Mouse (Mus musculus) thymus, postnatal 25 days (tissue): ENCODE data around the gene Zswim1.
"Not testable (repeated sequence)": the region's sequence is repeated elsewhere in the genome, so short reads cannot be mapped to it uniquely, and the experiment has no call there.

Experiments
- DNase-seq: peaks from one replicate; pipeline ENCODE4 v3.0.0; 2022

Gene Zswim1

DNA sequence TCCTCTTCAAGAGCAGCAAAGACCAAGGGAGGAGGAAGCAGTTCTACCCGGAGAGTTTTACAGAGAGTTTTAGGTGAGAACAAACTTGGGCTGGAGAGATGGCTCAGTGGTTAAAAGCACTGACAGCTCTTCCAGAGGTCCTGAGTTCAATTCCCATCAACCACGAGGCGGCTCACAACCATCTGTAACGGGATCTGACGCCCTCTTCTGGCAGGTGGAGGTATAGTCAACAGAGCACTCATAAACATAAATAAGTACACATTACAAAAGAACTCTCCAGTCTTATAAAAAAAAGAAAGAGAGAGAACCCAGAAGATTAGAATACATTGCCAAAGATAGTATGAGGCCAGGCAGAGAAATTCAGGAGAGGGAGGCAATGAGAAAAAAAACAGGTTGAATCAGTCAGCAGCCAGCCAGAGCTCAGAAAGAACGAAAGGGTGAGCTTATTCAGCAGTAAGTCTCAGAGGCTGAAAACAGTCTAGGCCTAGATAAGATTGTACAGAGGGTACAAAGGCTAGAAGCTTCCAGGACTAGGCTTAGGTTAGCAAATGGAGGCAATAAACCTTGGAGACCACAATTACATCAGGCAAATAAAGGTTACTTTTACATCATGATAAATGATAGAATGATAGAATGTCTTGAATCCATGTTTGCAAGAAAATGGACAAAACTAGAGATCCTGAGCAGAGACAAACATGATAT is 49.3 kb downstream of the Zswim1 start:
- no peak for DNase-seq

DNA sequence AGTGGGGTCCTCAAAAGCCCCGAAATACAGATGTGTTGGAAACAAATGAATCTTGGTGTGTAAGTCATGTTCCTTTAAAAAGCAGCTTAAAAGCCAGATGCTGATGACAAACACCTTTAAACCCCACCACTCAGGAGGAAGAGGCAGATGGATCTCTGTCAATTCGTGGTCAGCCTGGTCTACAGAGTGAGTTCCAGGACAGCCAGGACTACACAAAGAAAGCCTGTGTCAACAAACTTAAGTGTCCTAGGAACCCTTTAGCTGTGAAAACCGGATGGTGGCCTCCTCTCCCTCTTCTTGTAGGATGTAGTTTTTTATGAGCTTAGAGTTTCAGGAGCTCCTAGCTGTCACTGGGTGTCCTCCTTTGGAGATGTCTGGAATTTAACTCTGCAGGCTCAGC is 51.1 kb downstream of the Zswim1 start:
- no peak for DNase-seq

DNA sequence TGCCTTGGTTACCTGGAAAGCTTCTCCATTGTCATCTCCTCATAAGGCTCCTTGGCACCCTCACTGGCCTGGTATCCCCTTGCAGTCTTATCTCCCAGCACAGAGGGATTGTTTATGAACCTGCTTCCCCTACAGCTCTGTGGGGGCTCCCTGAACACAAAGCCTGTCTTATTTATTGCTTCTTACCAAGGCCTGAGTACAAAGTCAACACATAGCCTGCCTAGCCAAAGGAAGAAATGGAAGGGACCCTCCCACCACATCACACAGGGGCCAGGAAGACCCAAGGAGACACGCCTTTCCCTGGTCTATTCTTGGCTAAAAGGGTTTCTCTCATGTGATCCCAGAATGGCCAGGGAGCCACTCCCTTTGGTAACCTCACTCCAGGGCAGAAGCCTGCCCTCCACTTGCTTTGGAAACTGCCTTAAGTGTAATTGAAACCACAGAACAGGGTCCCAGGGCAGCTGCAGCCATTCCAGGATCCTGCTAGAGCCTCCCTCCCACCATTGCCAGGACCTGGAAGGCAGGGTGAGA is 51.8 kb downstream of the Zswim1 start:
- DNase-seq: no peak

DNA sequence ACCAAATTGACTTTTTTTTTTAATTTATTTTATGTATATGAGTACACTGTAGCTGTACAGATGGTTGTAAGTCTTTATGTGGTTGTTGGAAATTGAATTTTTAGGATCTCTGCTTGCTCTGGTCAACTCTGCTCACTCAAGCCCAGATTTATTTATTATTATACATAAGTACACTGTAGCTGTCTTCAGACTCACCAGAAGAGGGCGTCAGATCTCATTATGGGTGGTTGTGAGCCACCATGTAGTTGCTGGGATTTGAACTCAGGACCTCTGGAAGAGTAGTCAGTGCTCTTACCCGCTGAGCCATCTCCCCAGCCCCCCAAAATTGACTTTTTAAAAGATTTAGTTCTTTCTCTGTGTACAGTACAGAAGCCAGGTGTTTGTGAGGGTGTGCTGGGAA is 53.2 kb downstream of the Zswim1 start:
- DNase-seq: not testable (repeated sequence)
